Mouse (Mus musculus): ENCODE results near the gene Slc17a8.
A peak's percentile ranks its signal among the peaks of the same experiment; 100 is the strongest.

DNA sequence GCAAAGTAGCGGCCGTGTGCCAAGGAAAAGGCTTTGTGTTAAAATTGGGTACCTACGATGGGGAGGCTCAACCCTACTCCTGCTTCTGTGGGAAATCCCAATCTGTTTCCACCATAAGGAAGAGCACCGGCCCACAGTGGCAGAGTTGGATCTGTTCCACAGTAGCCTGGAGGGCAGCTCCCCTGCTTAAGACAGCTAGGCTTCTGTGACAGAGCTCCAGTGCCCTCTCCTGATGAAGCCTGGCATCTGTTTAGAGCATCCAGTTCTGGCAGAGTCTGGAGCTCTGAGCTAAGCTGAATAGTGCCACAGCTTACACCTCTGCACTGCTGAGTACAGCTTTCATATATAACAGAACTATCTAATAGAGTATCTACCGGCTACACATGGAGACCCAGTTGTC, 14.0 kb upstream of the Slc17a8 start:
- TF ChIP-seq CTCF (IDR thresholded peaks at IDR 0.05; ENCODE audit: low read depth, low read length) (peak; percentile 12), POLR2A (IDR thresholded peaks at IDR 0.05; ENCODE audit: insufficient read depth, low read length) (no peak), EP300 (IDR thresholded peaks at IDR 0.05; ENCODE audit: insufficient read depth, low read depth, low read length) (no peak)
